Mouse (Mus musculus) MEL (cell line): ENCODE measurements around the gene Plxdc1. TPM values are rescaled to one million over a fixed set of nuclear protein-coding genes. Genes with fewer than 3 reads are reported as not detected.

Experiments
- DNase-seq: peaks from one replicate; pipeline ENCODE4 v3.0.0; 2011; ENCODE audit warnings: low read depth, low spot score
- H3K27ac ChIP-seq: 2 replicates; pipeline ENCODE4 v1.5.1; 2012; ENCODE audit warnings: low read depth, mild to moderate bottlenecking, control low read depth, low read length, moderate library complexity; ENCODE audit not compliant: control insufficient read depth
- H3K27me3 ChIP-seq, 2 experiments: fragments of 150-350 bp in 1 of 2; sonication (generic) in 1 of 2; 2 replicates each; pipeline ENCODE4 v1.6.1; 2012; ENCODE audit warnings: low read length in 2 of 2, mild to moderate bottlenecking in 2 of 2, improper control_type of control experiment in 1 of 2, moderate library complexity in 1 of 2; ENCODE audit not compliant: insufficient read depth in 2 of 2, control insufficient read depth in 1 of 2
- H3K36me3 ChIP-seq, 2 experiments: 2 replicates each; pipeline ENCODE4 v1.6.1; 2012 to 2014; ENCODE audit warnings: low read length in 2 of 2, improper control_type of control experiment in 1 of 2, inconsistent platforms in 1 of 2, mild to moderate bottlenecking in 1 of 2; ENCODE audit not compliant: insufficient read depth in 2 of 2, control insufficient read depth in 1 of 2
- H3K4me1 ChIP-seq, 2 experiments: fragments of 150-350 bp in 1 of 2; sonication (generic) in 1 of 2; 2 replicates each; pipeline ENCODE4 v1.6.1; 2012; ENCODE audit warnings: low read length in 2 of 2, improper control_type of control experiment in 1 of 2, mild to moderate bottlenecking in 1 of 2; ENCODE audit not compliant: insufficient read depth in 2 of 2, control insufficient read depth in 1 of 2
- H3K4me3 ChIP-seq, 2 experiments: fragments of 150-350 bp in 1 of 2; sonication (generic) in 1 of 2; 2 replicates each; pipeline ENCODE4 v1.5.1; 2012; ENCODE audit warnings: low read depth in 2 of 2, low read length in 2 of 2, mild to moderate bottlenecking in 2 of 2, moderate library complexity in 2 of 2, control low read depth in 1 of 2, improper control_type of control experiment in 1 of 2; ENCODE audit not compliant: control insufficient read depth in 1 of 2, insufficient read depth in 1 of 2
- H3K79me2 ChIP-seq: 2 replicates; pipeline ENCODE4 v1.6.1; 2012; ENCODE audit warnings: mild to moderate bottlenecking, low read length, moderate library complexity; ENCODE audit not compliant: control insufficient read depth, poor library complexity, insufficient read depth
- H3K9ac ChIP-seq: 2 replicates; pipeline ENCODE4 v1.6.1; 2012; ENCODE audit warnings: low read depth, mild to moderate bottlenecking, control low read depth, low read length, moderate library complexity; ENCODE audit not compliant: control insufficient read depth, poor library complexity, severe bottlenecking
- H3K9me3 ChIP-seq: fragments of 150-350 bp; sonication (generic); replicated peaks from 2 replicates; pipeline ENCODE4 v1.6.1; 2012; ENCODE audit warnings: mild to moderate bottlenecking, low read length, improper control_type of control experiment, moderate library complexity; ENCODE audit not compliant: insufficient read depth
- BHLHE40 ChIP-seq: IDR thresholded peaks from 2 replicates; pipeline ENCODE4 v1.6.1; 2012; ENCODE audit warnings: low read depth, mild to moderate bottlenecking, inconsistent platforms, low read length, improper control_type of control experiment, borderline replicate concordance
- CHD2 ChIP-seq: IDR thresholded peaks from 2 replicates; pipeline ENCODE4 v1.6.1; 2011; ENCODE audit warnings: low read length, improper control_type of control experiment
- CTCF ChIP-seq, 3 experiments: IDR thresholded peaks in 2 of 3; conservative IDR thresholded peaks in 1 of 3; 2 replicates each; pipeline ENCODE4 v1.5.1; 2011 to 2012; ENCODE audit warnings: low read length in 3 of 3, low read depth in 2 of 3, mild to moderate bottlenecking in 2 of 3, improper control_type of control experiment in 1 of 3, inconsistent platforms in 1 of 3, mixed read lengths in 1 of 3, moderate library complexity in 1 of 3; ENCODE audit not compliant: control insufficient read depth in 1 of 3, insufficient read depth in 1 of 3, poor library complexity in 1 of 3, severe bottlenecking in 1 of 3
- ELF1 ChIP-seq: IDR thresholded peaks from 2 replicates; pipeline ENCODE4 v1.6.1; 2014; ENCODE audit warnings: low read depth, mild to moderate bottlenecking, inconsistent platforms, low read length, improper control_type of control experiment, moderate library complexity
- ETS1 ChIP-seq: IDR thresholded peaks from 2 replicates; pipeline ENCODE4 v1.6.1; 2012; ENCODE audit warnings: low read depth, mild to moderate bottlenecking, inconsistent platforms, low read length, improper control_type of control experiment, moderate library complexity
- GABPA ChIP-seq: IDR thresholded peaks from 2 replicates; pipeline ENCODE4 v1.6.1; 2012; ENCODE audit warnings: low read depth, mild to moderate bottlenecking, inconsistent platforms, low read length, improper control_type of control experiment, moderate library complexity
- HCFC1 ChIP-seq: IDR thresholded peaks from 2 replicates; pipeline ENCODE4 v1.6.1; 2012; ENCODE audit warnings: low read depth, mild to moderate bottlenecking, inconsistent platforms, low read length, improper control_type of control experiment, moderate library complexity
- JUND ChIP-seq: IDR thresholded peaks from 2 replicates; pipeline ENCODE4 v1.6.1; 2011; ENCODE audit warnings: low read depth, mild to moderate bottlenecking, improper control_type of control experiment, low read length
- MAFK ChIP-seq: IDR thresholded peaks from 2 replicates; pipeline ENCODE4 v1.6.1; 2011; ENCODE audit warnings: low read depth, mild to moderate bottlenecking, low read length, improper control_type of control experiment, borderline replicate concordance
- MAX ChIP-seq: IDR thresholded peaks from 2 replicates; pipeline ENCODE4 v1.6.1; 2011; ENCODE audit warnings: low read length, improper control_type of control experiment
- MAZ ChIP-seq: IDR thresholded peaks from 2 replicates; pipeline ENCODE4 v1.6.1; 2012; ENCODE audit warnings: low read depth, mild to moderate bottlenecking, inconsistent platforms, low read length, improper control_type of control experiment
- MEF2A ChIP-seq: IDR thresholded peaks from 2 replicates; pipeline ENCODE4 v1.6.1; 2014; ENCODE audit warnings: low read depth, mild to moderate bottlenecking, inconsistent platforms, low read length, improper control_type of control experiment; ENCODE audit not compliant: poor library complexity, insufficient replicate concordance, severe bottlenecking; ENCODE audit errors: extremely low read depth
- MXI1 ChIP-seq: IDR thresholded peaks from 2 replicates; pipeline ENCODE4 v1.6.1; 2011; ENCODE audit warnings: mild to moderate bottlenecking, low read depth, low read length, improper control_type of control experiment
- MYC ChIP-seq: IDR thresholded peaks from 2 replicates; pipeline ENCODE4 v1.6.1; 2011; ENCODE audit warnings: low read depth, mild to moderate bottlenecking, low read length, improper control_type of control experiment, moderate library complexity
- NELFE ChIP-seq: IDR thresholded peaks from 2 replicates; pipeline ENCODE4 v1.6.1; 2011; ENCODE audit warnings: low read depth, low read length, improper control_type of control experiment
- POLR2AphosphoS5 ChIP-seq: IDR thresholded peaks from 2 replicates; pipeline ENCODE4 v1.6.1; 2012; ENCODE audit warnings: low read depth, borderline replicate concordance, mild to moderate bottlenecking, inconsistent platforms, low read length, moderate library complexity, mixed read lengths
- RAD21 ChIP-seq: IDR thresholded peaks from 2 replicates; pipeline ENCODE4 v1.6.1; 2011; ENCODE audit warnings: mild to moderate bottlenecking, low read depth, low read length, improper control_type of control experiment
- RCOR1 ChIP-seq: IDR thresholded peaks from 2 replicates; pipeline ENCODE4 v1.6.1; 2012; ENCODE audit warnings: low read depth, mild to moderate bottlenecking, inconsistent platforms, low read length, improper control_type of control experiment
- SIN3A ChIP-seq: IDR thresholded peaks from 2 replicates; pipeline ENCODE4 v1.6.1; 2012; ENCODE audit warnings: low read length, improper control_type of control experiment, inconsistent platforms
- SMC3 ChIP-seq: IDR thresholded peaks from 2 replicates; pipeline ENCODE4 v1.6.1; 2011; ENCODE audit warnings: low read depth, low read length, improper control_type of control experiment
- TBP ChIP-seq: IDR thresholded peaks from 2 replicates; pipeline ENCODE4 v1.8.0; 2011; ENCODE audit warnings: low read depth, low read length, improper control_type of control experiment
- TCF12 ChIP-seq: IDR thresholded peaks from 2 replicates; pipeline ENCODE4 v1.6.1; 2014; ENCODE audit warnings: low read depth, mild to moderate bottlenecking, inconsistent platforms, low read length, improper control_type of control experiment, moderate library complexity
- ZC3H11A ChIP-seq: IDR thresholded peaks from 2 replicates; pipeline ENCODE4 v1.6.1; 2012; ENCODE audit warnings: low read depth, mild to moderate bottlenecking, inconsistent platforms, low read length, improper control_type of control experiment
- ZKSCAN1 ChIP-seq: IDR thresholded peaks from 2 replicates; pipeline ENCODE4 v1.6.1; 2012; ENCODE audit warnings: low read depth, mild to moderate bottlenecking, inconsistent platforms, low read length, improper control_type of control experiment, moderate library complexity
- polyA plus RNA-seq, 2 experiments: library from polyadenylated mRNA; stranded (reverse) in 1 of 2; unstranded in 1 of 2; fragments of >175 nt in 1 of 2; fragments of >200 nt in 1 of 2; gene quantifications; 2 replicates each; pipeline versions ENCODE4 v1.2.1 to v1.2.4; 2012; ENCODE audit warnings: low replicate concordance in 2 of 2, low read depth in 1 of 2; ENCODE audit not compliant: insufficient read length in 2 of 2, insufficient read depth in 1 of 2, missing spikeins in 1 of 2
- total RNA-seq: library from RNA; depleted of rRNA; stranded (reverse); fragments of 300-350 nt; gene quantifications from 2 replicates; pipeline ENCODE4 v1.2.3, GENCODE M21; 2012

Gene Plxdc1
- total and polyA plus RNA-seq, 3 experiments, result 13.1 to 24.5 TPM; not detected in 1

GRCm38 (mm10) chr11:98020710-98021109 lies 34.5 kb upstream of the Plxdc1 start:
- Histone ChIP-seq H3K36me3 (peaks cover 0 to 5% of the 10 kb centered on the region in 2 experiments; a peak in 2 of 4 replicates), H3K27ac (no peak overlapping the region), H3K4me3 (no peak overlapping the region), H3K4me1 (peaks cover 4 to 12% of the 10 kb centered on the region in 2 experiments; a peak in 3 of 4 replicates), H3K9ac (no peak overlapping the region), H3K9me3 (no peaks in the 10 kb centered on the region), H3K79me2 (peaks cover 4% of the 10 kb centered on the region; the same call in 1 of the 2 replicates), H3K27me3 (no peaks in the 10 kb centered on the region)
- no peak for TF ChIP-seq MAFK
- TF ChIP-seq ETS1, result no peak
- TF ChIP-seq NELFE, result no peak
- TF ChIP-seq ZC3H11A, result no peak
- TF ChIP-seq SIN3A, result no peak
- no peak for TF ChIP-seq MAX
- TF ChIP-seq ELF1, result no peak
- no peak for TF ChIP-seq BHLHE40
- TF ChIP-seq RCOR1, result no peak
- no peak for TF ChIP-seq POLR2AphosphoS5
- TF ChIP-seq MXI1, result no peak
- no peak for TF ChIP-seq JUND
- no peak for TF ChIP-seq CHD2
- no peak for TF ChIP-seq TCF12
- no peak for TF ChIP-seq MEF2A
- no peak for TF ChIP-seq MYC
- peak; percentile 44 for DNase-seq

- Histone ChIP-seq H3K27me3 (no peaks in the 10 kb centered on the region), H3K4me3 (no peak overlapping the region), H3K9ac (no peak overlapping the region), H3K4me1 (peaks cover 3 to 10% of the 10 kb centered on the region in 2 experiments; a peak in 3 of 4 replicates), H3K9me3 (no peaks in the 10 kb centered on the region), H3K27ac (no peak overlapping the region), H3K36me3 (peaks cover 0 to 3% of the 10 kb centered on the region in 2 experiments; a peak in 1 of 4 replicates), H3K79me2 (peaks cover 4% of the 10 kb centered on the region; the same call in 1 of the 2 replicates)
- TF ChIP-seq MYC, result no peak
- no peak for TF ChIP-seq ZKSCAN1
- TF ChIP-seq ZC3H11A, result no peak
- no peak for TF ChIP-seq SIN3A
- TF ChIP-seq ETS1, result no peak
- TF ChIP-seq SMC3, result no peak
- TF ChIP-seq RAD21, result no peak
- TF ChIP-seq TBP, result no peak
- TF ChIP-seq HCFC1, result no peak
- no peak for TF ChIP-seq GABPA
- no peak for TF ChIP-seq BHLHE40
- no peak for TF ChIP-seq CTCF (IDR thresholded peaks at IDR 0.05 in 2 of 3, conservative IDR thresholded peaks at IDR 0.05 in 1 of 3; ENCODE audit: control insufficient read depth in 1 of 3, insufficient read depth in 1 of 3, low read depth in 2 of 3, low read length in 3 of 3, poor library complexity in 1 of 3, severe bottlenecking in 1 of 3)
- TF ChIP-seq POLR2AphosphoS5, result no peak
- no peak for TF ChIP-seq MAZ
- DNase-seq, result no peak
Observed at GRCm38 (mm10) chr11:98019883-98020610, 33.8 kb upstream of the Plxdc1 start.
